Comparison of ENCODE assay signal across 26 mouse cellular contexts in the genomic region with DNA sequence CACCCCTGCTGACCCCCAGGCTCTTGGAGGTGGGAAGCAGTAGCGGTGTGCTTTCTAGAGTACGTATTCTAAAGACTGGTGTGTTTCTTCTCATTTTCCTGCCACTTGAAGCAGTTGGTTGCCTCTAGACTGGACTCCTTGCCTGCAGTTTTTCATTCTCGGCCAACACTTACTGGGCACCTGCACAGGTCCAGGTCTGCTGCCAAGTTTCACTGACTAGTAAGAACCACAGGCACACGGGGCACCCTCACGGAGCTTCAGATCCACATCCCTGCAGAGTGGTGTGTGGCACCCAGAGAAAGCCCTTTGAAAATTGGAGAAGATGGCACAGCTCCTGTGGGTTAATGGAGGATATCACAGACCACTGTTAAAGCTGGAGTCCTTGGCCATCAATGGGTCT.
DNase-seq lines count a peak whose midpoint lies in the region; TF ChIP-seq lines count a peak whose summit lies in the region.
"Had no signal": no experiment of that assay in that cellular context is flagged by ENCODE, and none has a peak within 500 bp of the region (broad histone marks: within the 10 kb centered on the region; RNA-seq: fewer than 3 reads in every experiment).

No protein-coding gene starts in this region.

- H3K27ac ChIP-seq in kidney, adult 2 months (ENCODE audit: insufficient read depth, low read depth, low read length): no peak overlapping the region
- H3K27ac ChIP-seq: embryonic facial prominence, embryonic 10.5 days; embryonic facial prominence, embryonic 15.5 days; forebrain, embryonic 12.5 days; heart, adult 2 months; hindbrain, embryonic 15.5 days; liver, embryonic 12.5 days; neural tube, embryonic 15.5 days had no signal

- peaks cover 10% of the 10 kb centered on the region for H3K4me1 ChIP-seq in kidney, adult 2 months (ENCODE audit: control insufficient read depth, insufficient read depth, low read length)

- no peak for TF ChIP-seq POLR2A in kidney, adult 2 months (IDR thresholded peaks at IDR 0.05; ENCODE audit: low read depth, low read length)

- no peak for TF ChIP-seq CTCF in kidney, adult 2 months (conservative IDR thresholded peaks at IDR 0.05; ENCODE audit: insufficient read depth, insufficient read length, low read depth, low read length)

- H3K27me3 ChIP-seq in kidney, adult 2 months (replicated peaks; ENCODE audit: control insufficient read depth, insufficient read depth, low read length): no peaks in the 10 kb centered on the region
- H3K27me3 ChIP-seq: embryonic facial prominence, embryonic 15.5 days; forebrain, embryonic 12.5 days; heart, embryonic 12.5 days; hindbrain, embryonic 15.5 days; neural tube, embryonic 15.5 days had no signal

- peak; percentile 64 to 69 for DNase-seq in cerebellum, adult 18-20 months
- no peak for DNase-seq in cerebellum, postnatal 4 days (ENCODE audit: low spot score in 2 of 2)
- DNase-seq in kidney, adult 2 months: peak; percentile 31
- no peak for DNase-seq in kidney, adult 9 months
- peak; percentile 60 for DNase-seq in brain, adult 2 months (ENCODE audit: low read depth, low spot score)
- DNase-seq in cerebellum, postnatal 25 days: peak; percentile 62 to 71
- no peak for DNase-seq in gastrocnemius, postnatal 10 days
- DNase-seq: adrenal gland, adult 8-10 months; gastrocnemius, postnatal 36 days; heart, adult 2 months; kidney, adult 8-10 months; kidney, postnatal 10 days; layer of hippocampus, postnatal 36 days; left cerebral cortex, postnatal 4 days; liver, postnatal 0 days; lung, postnatal 36 days; spleen, adult 18-20 months; thymus, postnatal 14 days had no signal

- WGBS in kidney, adult 2 months: 83% methylated on average over 5 of the region's 5 CpGs

- H3K36me3 ChIP-seq in kidney, adult 2 months (ENCODE audit: control insufficient read depth, insufficient read depth, low read length): no peaks in the 10 kb centered on the region
- H3K36me3 ChIP-seq: embryonic facial prominence, embryonic 10.5 days; embryonic facial prominence, embryonic 15.5 days; forebrain, embryonic 12.5 days; G1E; heart, embryonic 12.5 days; hindbrain, embryonic 15.5 days; liver, embryonic 12.5 days; neural tube, embryonic 15.5 days had no signal

- no peak overlapping the region for H3K4me3 ChIP-seq in kidney, adult 2 months (ENCODE audit: insufficient read depth, low read depth, low read length)
- H3K4me3 ChIP-seq: embryonic facial prominence, embryonic 10.5 days; embryonic facial prominence, embryonic 15.5 days; forebrain, embryonic 12.5 days; heart, adult 2 months; heart, embryonic 12.5 days; hindbrain, embryonic 15.5 days; liver, embryonic 12.5 days; neural tube, embryonic 15.5 days had no signal

Comparison
In these comparisons a context has a peak if more than half of its experiments do, and no peak if none do; other contexts are left out.
1. DNase-seq: peak in cerebellum, adult 18-20 months (2 of 2), kidney, adult 2 months (single experiment), brain, adult 2 months (single experiment) and cerebellum, postnatal 25 days (2 of 2); none in cerebellum, postnatal 4 days (0 of 2), kidney, adult 9 months (single experiment) and gastrocnemius, postnatal 10 days (single experiment).